Mouse (Mus musculus) limb, embryonic 15.5 days (tissue): ENCODE data around the gene Shroom1. TPM values are rescaled to one million over a fixed set of nuclear protein-coding genes. Genes with fewer than 3 reads are reported as not detected.

ENCODE experiments used
- ATAC-seq: fragments of 200-750 bp; cut with Nextera tagmentation; 2 replicates; pipeline ENCODE4 v1.8.0; 2017; ENCODE audit warnings: low read depth, moderate TSS enrichment; ENCODE audit not compliant: insufficient number of reproducible peaks, low FRiP score, low TSS enrichment
- H3K27ac ChIP-seq: fragments of 300-500 bp; sonication (generic); 2 replicates; pipeline ENCODE4 v1.5.1; 2015; ENCODE audit warnings: moderate library complexity, mild to moderate bottlenecking, inconsistent platforms
- H3K27me3 ChIP-seq: fragments of 300-500 bp; sonication (generic); 2 replicates; pipeline ENCODE4 v1.6.1; 2015; ENCODE audit warnings: inconsistent platforms
- H3K36me3 ChIP-seq: fragments of 300-500 bp; sonication (generic); 2 replicates; pipeline ENCODE4 v1.6.1; 2015; ENCODE audit warnings: inconsistent platforms
- H3K4me1 ChIP-seq: fragments of 300-500 bp; sonication (generic); 2 replicates; pipeline ENCODE4 v1.6.1; 2015; ENCODE audit warnings: inconsistent platforms
- H3K4me2 ChIP-seq: fragments of 300-500 bp; sonication (generic); 2 replicates; pipeline ENCODE4 v1.6.1; 2015; ENCODE audit warnings: mild to moderate bottlenecking, inconsistent platforms
- H3K4me3 ChIP-seq: fragments of 300-500 bp; sonication (generic); 2 replicates; pipeline ENCODE4 v1.5.1; 2015; ENCODE audit warnings: mild to moderate bottlenecking, inconsistent platforms
- H3K9ac ChIP-seq: fragments of 300-500 bp; sonication (generic); 2 replicates; pipeline ENCODE4 v1.6.1; 2015; ENCODE audit warnings: inconsistent platforms
- H3K9me3 ChIP-seq: fragments of 300-500 bp; sonication (generic); 2 replicates; pipeline ENCODE4 v1.6.1; 2016; ENCODE audit warnings: inconsistent platforms
- WGBS: fragments of 180-500 bp; shearing (Covaris S2); methylation state at CpG from one replicate; pipeline ENCODE4 v1.1.7; 2015; 5-methylcytosine and 5-hydroxymethylcytosine counted together
- polyA plus RNA-seq: library from polyadenylated mRNA; unstranded; fragments of >200 nt; fragmentation: Nextera tagmentation; extraction: Ambion mirVana; gene quantifications from 2 replicates; pipeline ENCODE4 v1.2.1, GENCODE M21; 2015

The Shroom1 gene
- polyA plus RNA-seq, 1 experiment from 2014 or later: 4.6 TPM

- no peaks in the 10 kb centered on the region for H3K4me1 ChIP-seq
- no peak for ATAC-seq
- H3K27ac ChIP-seq: no peak overlapping the region
- 28% methylated on average over 15 of the region's 15 CpGs for WGBS
- H3K4me2 ChIP-seq: no peak overlapping the region
- H3K36me3 ChIP-seq: no peaks in the 10 kb centered on the region
- H3K27me3 ChIP-seq: no peaks in the 10 kb centered on the region
- H3K9me3 ChIP-seq: no peaks in the 10 kb centered on the region
- H3K9ac ChIP-seq: no peak overlapping the region
- no peak overlapping the region for H3K4me3 ChIP-seq
Observed at GRCm38 (mm10) chr11:53450070-53450705, 6.8 kb upstream of the Shroom1 start.

- no peaks in the 10 kb centered on the region for H3K27me3 ChIP-seq
- H3K36me3 ChIP-seq: no peaks in the 10 kb centered on the region
- H3K9me3 ChIP-seq: no peaks in the 10 kb centered on the region
- no peak overlapping the region for H3K4me3 ChIP-seq
- ATAC-seq: no peak
- no peak overlapping the region for H3K9ac ChIP-seq
- H3K4me1 ChIP-seq: no peaks in the 10 kb centered on the region
- no peak overlapping the region for H3K4me2 ChIP-seq
- 47% methylated on average over 2 of the region's 2 CpGs for WGBS
- no peak overlapping the region for H3K27ac ChIP-seq
Observed at GRCm38 (mm10) chr11:53451361-53451760, 5.6 kb upstream of the Shroom1 start.

GRCm38 (mm10) chr11:53452396-53452795 lies 4.6 kb upstream of the Shroom1 start:
- no peaks in the 10 kb centered on the region for H3K36me3 ChIP-seq
- peaks cover 5% of the 10 kb centered on the region for H3K4me1 ChIP-seq
- H3K27me3 ChIP-seq: 0 out of 2 replicates have a peak, but pooled peaks cover 1% of the 10 kb centered on the region
- no peak overlapping the region for H3K4me2 ChIP-seq
- 96% methylated on average over 9 of the region's 9 CpGs for WGBS
- H3K27ac ChIP-seq: no peak overlapping the region
- ATAC-seq: no peak
- no peak overlapping the region for H3K4me3 ChIP-seq
- H3K9me3 ChIP-seq: no peaks in the 10 kb centered on the region
- H3K9ac ChIP-seq: no peak overlapping the region

- ATAC-seq: no peak
- Histone ChIP-seq H3K9ac (no peak overlapping the region), H3K27ac (no peak overlapping the region), H3K36me3 (no peaks in the 10 kb centered on the region), H3K4me3 (no peak overlapping the region), H3K27me3 (peaks cover 8% of the 10 kb centered on the region; the same call in 1 of the 2 replicates), H3K4me2 (no peak overlapping the region), H3K4me1 (peaks cover 7% of the 10 kb centered on the region), H3K9me3 (no peaks in the 10 kb centered on the region)
- 86% methylated on average over 5 of the region's 5 CpGs for WGBS
Observed at GRCm38 (mm10) chr11:53453031-53453430, 4.0 kb upstream of the Shroom1 start.

- Histone ChIP-seq H3K9me3 (no peaks in the 10 kb centered on the region), H3K4me3 (peak overlapping the region; percentile 58), H3K4me2 (peak overlapping the region; percentile 85), H3K9ac (peak overlapping the region; percentile 42), H3K27ac (peak overlapping the region; percentile 47; the same call in 1 of the 2 replicates), H3K4me1 (peaks cover 7% of the 10 kb centered on the region), H3K36me3 (no peaks in the 10 kb centered on the region), H3K27me3 (peaks cover 23% of the 10 kb centered on the region)
- ATAC-seq: peak; percentile 31; the same call in 1 of the 2 replicates
- 8% methylated on average over 29 of the region's 29 CpGs for WGBS
Observed at GRCm38 (mm10) chr11:53457372-53457954, 458 bp downstream of the Shroom1 start.

GRCm38 (mm10) chr11:53458996-53459395 lies 2.0 kb downstream of the Shroom1 start:
- Histone ChIP-seq H3K4me1 (peaks cover 18% of the 10 kb centered on the region), H3K27me3 (peaks cover 39% of the 10 kb centered on the region), H3K4me3 (no peak overlapping the region), H3K4me2 (no peak overlapping the region), H3K27ac (no peak overlapping the region), H3K9me3 (no peaks in the 10 kb centered on the region), H3K9ac (no peak overlapping the region), H3K36me3 (no peaks in the 10 kb centered on the region)
- no peak for ATAC-seq
- 58% methylated on average over 3 of the region's 3 CpGs for WGBS

- no peak overlapping the region for H3K9ac ChIP-seq
- no peak overlapping the region for H3K4me2 ChIP-seq
- ATAC-seq: no peak
- peaks cover 51% of the 10 kb centered on the region for H3K27me3 ChIP-seq
- H3K4me3 ChIP-seq: no peak overlapping the region
- no peaks in the 10 kb centered on the region for H3K9me3 ChIP-seq
- 80% methylated on average over 3 of the region's 3 CpGs for WGBS
- H3K36me3 ChIP-seq: no peaks in the 10 kb centered on the region
- H3K4me1 ChIP-seq: peaks cover 19% of the 10 kb centered on the region
- no peak overlapping the region for H3K27ac ChIP-seq
Observed at GRCm38 (mm10) chr11:53460192-53460591, 3.2 kb downstream of the Shroom1 start.

GRCm38 (mm10) chr11:53461727-53462126 lies 4.7 kb downstream of the Shroom1 start:
- Histone ChIP-seq H3K4me3 (no peak overlapping the region), H3K36me3 (no peaks in the 10 kb centered on the region), H3K4me1 (peaks cover 28% of the 10 kb centered on the region), H3K4me2 (no peak overlapping the region), H3K9me3 (no peaks in the 10 kb centered on the region), H3K9ac (no peak overlapping the region), H3K27me3 (peaks cover 66% of the 10 kb centered on the region), H3K27ac (no peak overlapping the region)
- no peak for ATAC-seq
- 28% methylated on average over 5 of the region's 5 CpGs for WGBS

GRCm38 (mm10) chr11:53463551-53464424 lies 6.8 kb downstream of the Shroom1 start:
- 9% methylated on average over 55 of the region's 55 CpGs for WGBS
- no peak for ATAC-seq
- peaks cover 58% of the 10 kb centered on the region for H3K27me3 ChIP-seq

GRCm38 (mm10) chr11:53466231-53466971 lies 9.4 kb downstream of the Shroom1 start:
- Histone ChIP-seq H3K27me3 (peaks cover 66% of the 10 kb centered on the region), H3K27ac (no peak overlapping the region), H3K4me2 (peak overlapping the region; percentile 53), H3K36me3 (no peaks in the 10 kb centered on the region), H3K4me1 (peaks cover 39% of the 10 kb centered on the region), H3K4me3 (peak overlapping the region; percentile 32), H3K9ac (no peak overlapping the region), H3K9me3 (no peaks in the 10 kb centered on the region)
- 8% methylated on average over 40 of the region's 40 CpGs for WGBS
- no peak; the same call in 1 of the 2 replicates for ATAC-seq

More at GRCm38 (mm10) chr11:53463551-53464424, 6.8 kb downstream of the Shroom1 start:
- no peaks in the 10 kb centered on the region for H3K36me3 ChIP-seq
- H3K9ac ChIP-seq: 0 out of 2 replicates have a peak overlapping the region, but pooled peaks have one; percentile 2
- H3K4me2 ChIP-seq: peak overlapping the region; percentile 85
- no peaks in the 10 kb centered on the region for H3K9me3 ChIP-seq
- H3K27ac ChIP-seq: no peak overlapping the region
- H3K4me1 ChIP-seq: peaks cover 24% of the 10 kb centered on the region
- H3K4me3 ChIP-seq: peak overlapping the region; percentile 39

GRCm38 (mm10) chr11:53469294-53469967 lies 12.4 kb downstream of the Shroom1 start:
- H3K4me3 ChIP-seq: peak overlapping the region; percentile 19
- no peaks in the 10 kb centered on the region for H3K9me3 ChIP-seq
- H3K27me3 ChIP-seq: peaks cover 50% of the 10 kb centered on the region
- H3K4me1 ChIP-seq: peaks cover 27% of the 10 kb centered on the region
- H3K9ac ChIP-seq: no peak overlapping the region
- WGBS: 29% methylated on average over 16 of the region's 16 CpGs
- H3K36me3 ChIP-seq: no peaks in the 10 kb centered on the region
- no peak for ATAC-seq
- H3K27ac ChIP-seq: no peak overlapping the region
- H3K4me2 ChIP-seq: peak overlapping the region; percentile 44
